Mouse (Mus musculus) cortical plate, adult 2 months (tissue): ENCODE results near the gene Rrn3. TPM values are rescaled to one million over a fixed set of nuclear protein-coding genes. Genes with fewer than 3 reads are reported as not detected.
"Not testable (repeated sequence)": the region's sequence is repeated elsewhere in the genome, so short reads cannot be mapped to it uniquely, and the experiment has no call there.

Experiments
- H3K27ac ChIP-seq: fragments of 200-500 bp; 2 replicates; pipeline ENCODE4 v1.5.1; 2012; ENCODE audit warnings: low read length, control low read depth, inconsistent platforms; ENCODE audit not compliant: insufficient read depth
- H3K4me1 ChIP-seq: fragments of 200-500 bp; 2 replicates; pipeline ENCODE4 v1.6.1; 2011; ENCODE audit warnings: low read length; ENCODE audit not compliant: control insufficient read depth, insufficient read depth
- H3K4me3 ChIP-seq: fragments of 200-500 bp; 2 replicates; pipeline ENCODE4 v1.5.1; 2011; ENCODE audit warnings: mild to moderate bottlenecking, low read length, control low read depth; ENCODE audit not compliant: insufficient read depth
- CTCF ChIP-seq: fragments of 200-500 bp; IDR thresholded peaks from 2 replicates; pipeline ENCODE4 v1.5.1; 2011; ENCODE audit warnings: mild to moderate bottlenecking, control low read depth, low read length; ENCODE audit not compliant: insufficient read depth; ENCODE audit errors: extremely low read depth
- POLR2A ChIP-seq: fragments of 200-500 bp; IDR thresholded peaks from 2 replicates; pipeline ENCODE4 v1.6.1; 2011; ENCODE audit warnings: mild to moderate bottlenecking, low read length, control low read depth; ENCODE audit not compliant: insufficient read depth; ENCODE audit errors: extremely low read depth
- polyA plus RNA-seq: library from polyadenylated mRNA; depleted of rRNA; stranded (reverse); fragments of >200 nt; gene quantifications from 2 replicates; pipeline ENCODE4 v1.2.3, GENCODE M21; 2012

Gene Rrn3
- polyA plus RNA-seq, 1 experiment = 30.3 TPM

GRCm38 (mm10) chr16:13781216-13781615 lies 708 bp downstream of the Rrn3 start:
- peaks cover 8% of the 10 kb centered on the region for H3K4me1 ChIP-seq
- H3K27ac ChIP-seq = no peak overlapping the region
- TF ChIP-seq CTCF (no peak), POLR2A (no peak)
- peak overlapping the region; percentile 53; the same call in 1 of the 2 replicates for H3K4me3 ChIP-seq

- H3K4me3 ChIP-seq = no peak overlapping the region
- H3K4me1 ChIP-seq = peaks cover 5% of the 10 kb centered on the region; the same call in 1 of the 2 replicates
- TF ChIP-seq POLR2A (no peak), CTCF (no peak)
- no peak overlapping the region for H3K27ac ChIP-seq
Measured at GRCm38 (mm10) chr16:13785932-13786331, 5.4 kb downstream of the Rrn3 start.

GRCm38 (mm10) chr16:13793441-13793840 lies 12.9 kb downstream of the Rrn3 start:
- H3K27ac ChIP-seq, H3K4me3 ChIP-seq, H3K4me1 ChIP-seq: not testable (repeated sequence)

- no peak overlapping the region for H3K27ac ChIP-seq
- no peaks in the 10 kb centered on the region for H3K4me1 ChIP-seq
- no peak for TF ChIP-seq CTCF
- no peak for TF ChIP-seq POLR2A
- no peak overlapping the region for H3K4me3 ChIP-seq
Measured at GRCm38 (mm10) chr16:13796746-13797175, 16.3 kb downstream of the Rrn3 start.

GRCm38 (mm10) chr16:13801231-13801630 lies 20.7 kb downstream of the Rrn3 start:
- Histone ChIP-seq H3K4me3 (no peak overlapping the region), H3K4me1 (0 out of 2 replicates have a peak, but pooled peaks cover 2% of the 10 kb centered on the region), H3K27ac (no peak overlapping the region)
- no peak for TF ChIP-seq CTCF
- no peak for TF ChIP-seq POLR2A

- H3K27ac ChIP-seq = no peak overlapping the region
- no peak overlapping the region for H3K4me3 ChIP-seq
- TF ChIP-seq CTCF (peak; percentile 30), POLR2A (no peak)
- 0 out of 2 replicates have a peak, but pooled peaks cover 2% of the 10 kb centered on the region for H3K4me1 ChIP-seq
Measured at GRCm38 (mm10) chr16:13804666-13805065, 24.2 kb downstream of the Rrn3 start.

GRCm38 (mm10) chr16:13807616-13808015 lies 27.1 kb downstream of the Rrn3 start:
- Histone ChIP-seq H3K4me3 (no peak overlapping the region), H3K4me1 (0 out of 2 replicates have a peak, but pooled peaks cover 2% of the 10 kb centered on the region), H3K27ac (no peak overlapping the region)
- TF ChIP-seq POLR2A (no peak), CTCF (no peak)

GRCm38 (mm10) chr16:13808410-13808809 lies 27.9 kb downstream of the Rrn3 start:
- Histone ChIP-seq H3K27ac (no peak overlapping the region), H3K4me1 (0 out of 2 replicates have a peak, but pooled peaks cover 2% of the 10 kb centered on the region), H3K4me3 (no peak overlapping the region)
- TF ChIP-seq CTCF = no peak
- TF ChIP-seq POLR2A = no peak

- H3K27ac ChIP-seq = no peak overlapping the region
- no peak overlapping the region for H3K4me3 ChIP-seq
- H3K4me1 ChIP-seq = no peaks in the 10 kb centered on the region
- TF ChIP-seq CTCF (no peak), POLR2A (no peak)
Measured at GRCm38 (mm10) chr16:13812152-13812551, 31.6 kb downstream of the Rrn3 start.

GRCm38 (mm10) chr16:13813200-13813599 lies 32.7 kb downstream of the Rrn3 start:
- Histone ChIP-seq H3K4me3 (no peak overlapping the region), H3K27ac (no peak overlapping the region), H3K4me1 (no peaks in the 10 kb centered on the region)
- TF ChIP-seq POLR2A = no peak
